Mouse (Mus musculus) right cerebral cortex, postnatal 4 days (tissue): ENCODE results near the gene Hes3.
A peak's percentile ranks its signal among the peaks of the same experiment; 100 is the strongest.

Experiments used
- DNase-seq: peaks from one replicate; pipeline ENCODE4 v3.0.0-alpha.2; 2022

Hes3 gene

GRCm38 (mm10) chr4:152276389-152277347 is 14.8 kb downstream of the Hes3 start:
- no peak for DNase-seq

- DNase-seq, result no peak
These were observed 16.8 kb downstream of the Hes3 start for GRCm38 (mm10) chr4:152274681-152275131.

- DNase-seq, result peak; percentile 55
These were observed 17.7 kb downstream of the Hes3 start, which contains the start of gene Gpr153 for GRCm38 (mm10) chr4:152273621-152274236. Gpr153 (plus strand) TSS chr4:152274232.

- no peak for DNase-seq
These were observed 18.3 kb downstream of the Hes3 start for GRCm38 (mm10) chr4:152273191-152273590.

- DNase-seq, result no peak
These were observed 18.9 kb downstream of the Hes3 start for GRCm38 (mm10) chr4:152272449-152273049.

GRCm38 (mm10) chr4:152272006-152272405 is 19.5 kb downstream of the Hes3 start:
- no peak for DNase-seq

GRCm38 (mm10) chr4:152271334-152271733 is 20.1 kb downstream of the Hes3 start:
- no peak for DNase-seq

- no peak for DNase-seq
These were observed 20.9 kb downstream of the Hes3 start for GRCm38 (mm10) chr4:152270599-152270998.

GRCm38 (mm10) chr4:152269967-152270366 is 21.5 kb downstream of the Hes3 start:
- DNase-seq, result no peak

- DNase-seq, result no peak
These were observed 23.6 kb downstream of the Hes3 start for GRCm38 (mm10) chr4:152267748-152268369.

GRCm38 (mm10) chr4:152266236-152266895 is 25.1 kb downstream of the Hes3 start:
- DNase-seq, result peak; percentile 51

- DNase-seq, result no peak
These were observed 25.7 kb downstream of the Hes3 start for GRCm38 (mm10) chr4:152265791-152266190.

GRCm38 (mm10) chr4:152264867-152265568 is 26.4 kb downstream of the Hes3 start:
- no peak for DNase-seq

GRCm38 (mm10) chr4:152264177-152264530 is 27.3 kb downstream of the Hes3 start:
- DNase-seq, result no peak

- no peak for DNase-seq
These were observed 27.8 kb downstream of the Hes3 start for GRCm38 (mm10) chr4:152263512-152264176.

- DNase-seq, result no peak
These were observed 28.4 kb downstream of the Hes3 start for GRCm38 (mm10) chr4:152263089-152263488.

- no peak for DNase-seq
These were observed 29.3 kb downstream of the Hes3 start for GRCm38 (mm10) chr4:152262187-152262586.

GRCm38 (mm10) chr4:152260451-152260850 is 31.0 kb downstream of the Hes3 start:
- DNase-seq, result no peak

GRCm38 (mm10) chr4:152257070-152257469 is 34.4 kb downstream of the Hes3 start:
- peak; percentile 79 for DNase-seq

- no peak for DNase-seq
These were observed 38.2 kb downstream of the Hes3 start for GRCm38 (mm10) chr4:152253183-152253759.

- DNase-seq, result no peak
These were observed 40.8 kb downstream of the Hes3 start for GRCm38 (mm10) chr4:152250615-152251014.
